Mouse (Mus musculus) ovary, adult 10 weeks (tissue): ENCODE results near the gene Ikzf2. TPM values are rescaled to one million over a fixed set of nuclear protein-coding genes. Genes with fewer than 3 reads are reported as not detected.

ENCODE experiments used
- polyA plus RNA-seq: library from polyadenylated mRNA; stranded (reverse); fragments of 350-450 nt; fragmentation: Illumina TruSeq; extraction: RNeasy Lipid Tissue Mini Kit (QIAGEN cat#74804); gene quantifications from one replicate; pipeline ENCODE4 v1.2.3, GENCODE M21; 2014

Gene Ikzf2
- polyA plus RNA-seq = 5.7 TPM

GRCm38 (mm10) chr1:69687076-69687991 lies at the start of gene Ikzf2:
Gene Ikzf2, minus strand, starts transcription at chr1:69687245.

Other genes starting within 250 kb of the Ikzf2 start
- gene Spag16, start 139.7 kb upstream of the Ikzf2 start, polyA plus RNA-seq = 14.1 TPM